Mouse (Mus musculus) left cerebral cortex, adult 11 months (tissue): ENCODE measurements around the gene Eif2b3.

Experiments
- DNase-seq: peaks from one replicate; pipeline ENCODE4 v3.0.0; 2022; ENCODE audit warnings: low spot score

Gene Eif2b3

GRCm38 (mm10) chr4:117095551-117096452 is 76.6 kb downstream of the Eif2b3 start, which contains the start of gene Ptch2:
Gene Ptch2, plus strand, starts transcription at chr4:117096075.
- peak; percentile 21 for DNase-seq

DNA sequence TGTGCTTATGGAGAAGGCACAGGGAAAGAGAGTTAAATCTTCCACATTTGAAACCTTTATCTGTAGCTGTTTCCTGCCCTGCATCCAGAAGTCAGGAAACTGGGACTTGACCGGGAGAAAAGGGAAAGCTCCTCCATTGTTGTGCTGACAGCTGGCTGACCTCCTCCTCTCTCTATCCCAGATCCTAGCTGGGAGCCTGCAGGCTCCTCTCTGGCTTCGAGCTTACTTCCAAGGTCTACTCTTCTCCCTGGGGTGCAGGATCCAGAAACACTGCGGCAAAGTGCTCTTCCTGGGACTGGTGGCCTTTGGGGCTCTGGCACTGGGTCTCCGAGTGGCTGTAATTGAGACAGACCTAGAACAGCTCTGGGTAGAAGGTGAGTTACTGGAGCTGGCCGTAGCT is 77.5 kb downstream of the Eif2b3 start:
- DNase-seq: no peak

DNA sequence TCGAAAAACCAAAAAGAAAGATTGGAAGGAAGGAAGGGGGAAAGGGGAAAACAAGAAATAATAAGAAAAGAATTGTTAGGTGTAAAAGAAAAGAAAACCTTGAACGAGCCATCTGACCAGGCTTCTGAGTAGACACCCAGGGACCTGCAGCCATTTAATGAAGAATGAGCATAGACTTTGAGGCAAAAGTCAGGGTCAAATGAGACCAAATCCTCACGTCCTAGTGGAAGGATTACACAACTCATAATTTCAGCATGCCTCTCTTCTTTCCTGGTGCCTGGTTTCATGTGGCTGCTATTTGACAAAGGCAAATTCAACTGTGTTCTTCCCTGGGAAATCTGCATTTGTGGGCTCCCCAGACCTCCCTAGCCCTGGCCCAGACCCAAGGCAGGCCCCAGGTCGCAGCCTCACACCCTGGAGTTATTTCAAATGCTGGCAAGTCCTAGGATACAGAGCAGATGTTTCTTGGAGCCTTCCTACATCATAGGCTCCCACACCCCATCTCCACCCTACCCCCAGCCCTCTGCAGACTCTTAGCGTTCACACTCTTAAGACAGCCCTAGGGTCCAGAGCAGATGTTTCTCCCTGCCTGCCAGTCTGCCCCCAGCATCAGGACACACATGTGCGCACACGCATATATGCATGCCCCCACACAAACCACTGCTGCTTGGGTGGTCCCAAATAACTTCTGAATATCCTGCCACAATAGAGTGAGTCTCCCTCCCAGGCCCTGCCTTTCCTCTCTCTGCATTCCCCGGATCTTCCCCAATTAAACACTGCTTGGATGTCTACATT is 79.0 kb downstream of the Eif2b3 start:
- no peak for DNase-seq

DNA sequence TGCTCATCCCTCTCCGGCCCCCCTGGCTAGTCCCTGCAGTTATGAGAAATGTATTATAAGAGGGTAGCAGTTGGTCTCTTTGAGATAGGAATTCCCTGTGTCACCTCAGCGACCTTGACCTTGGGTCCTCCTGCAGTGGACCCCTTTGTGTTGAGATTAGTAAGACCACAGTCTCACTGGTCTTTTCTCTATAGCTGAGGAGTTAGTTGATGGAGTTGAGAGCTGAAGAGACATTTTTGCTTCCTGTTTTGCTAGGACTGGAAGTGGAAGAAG is 79.5 kb downstream of the Eif2b3 start:
- no peak for DNase-seq

DNA sequence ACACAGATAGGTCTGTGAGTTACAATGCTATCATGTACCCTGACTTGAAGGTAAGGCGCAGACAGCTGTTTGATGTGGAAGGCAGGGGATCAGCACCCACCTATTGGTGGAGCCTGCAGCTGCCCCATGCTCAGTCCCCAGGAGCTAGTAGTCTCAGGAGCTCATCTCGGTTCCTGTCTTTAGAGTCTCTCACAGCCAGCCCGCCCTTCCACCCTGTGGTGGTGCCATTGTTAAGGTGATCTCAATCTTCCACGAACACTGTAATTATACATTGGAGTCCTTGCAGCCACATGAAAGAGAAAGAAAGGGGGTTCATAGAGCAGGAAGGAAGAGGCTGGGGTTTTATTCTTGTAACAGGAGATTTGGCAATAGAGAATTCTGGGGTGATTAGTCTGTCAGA is 80.8 kb downstream of the Eif2b3 start:
- no peak for DNase-seq

DNA sequence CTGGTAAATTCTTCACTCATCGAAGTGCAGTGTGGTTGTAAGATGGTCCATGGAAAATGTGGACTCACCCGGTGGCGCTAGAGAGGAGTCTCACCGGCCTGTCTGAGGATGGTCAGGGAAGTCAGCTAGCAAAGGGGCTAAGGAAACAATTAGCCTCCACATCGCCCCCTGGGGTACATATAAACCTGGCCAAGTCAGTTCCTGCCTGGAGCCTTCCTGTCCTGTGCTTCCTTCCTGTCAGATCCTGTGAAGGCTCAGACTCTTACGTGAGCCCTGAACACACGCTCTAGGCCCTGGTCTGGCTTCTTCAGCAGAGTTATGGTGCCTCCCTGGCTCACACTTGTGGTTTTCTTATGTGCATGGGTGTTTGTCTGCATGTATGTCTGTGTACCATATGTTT is 82.0 kb downstream of the Eif2b3 start:
- no peak for DNase-seq

DNA sequence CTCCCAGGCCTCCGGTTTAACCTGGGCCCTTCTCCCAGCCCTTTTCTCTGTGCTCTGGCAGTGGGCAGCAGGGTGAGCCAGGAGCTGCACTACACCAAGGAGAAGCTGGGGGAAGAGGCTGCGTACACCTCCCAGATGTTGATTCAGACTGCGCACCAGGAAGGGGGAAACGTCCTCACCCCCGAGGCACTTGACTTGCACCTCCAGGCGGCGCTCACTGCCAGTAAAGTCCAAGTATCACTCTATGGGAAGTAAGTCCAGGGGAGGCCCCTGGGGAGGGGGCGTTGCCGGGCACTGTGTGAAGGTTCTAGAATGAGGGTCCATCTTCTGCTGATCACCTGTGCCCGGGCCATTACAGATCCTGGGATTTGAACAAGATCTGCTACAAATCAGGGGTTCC is 85.5 kb downstream of the Eif2b3 start:
- DNase-seq: no peak

DNA sequence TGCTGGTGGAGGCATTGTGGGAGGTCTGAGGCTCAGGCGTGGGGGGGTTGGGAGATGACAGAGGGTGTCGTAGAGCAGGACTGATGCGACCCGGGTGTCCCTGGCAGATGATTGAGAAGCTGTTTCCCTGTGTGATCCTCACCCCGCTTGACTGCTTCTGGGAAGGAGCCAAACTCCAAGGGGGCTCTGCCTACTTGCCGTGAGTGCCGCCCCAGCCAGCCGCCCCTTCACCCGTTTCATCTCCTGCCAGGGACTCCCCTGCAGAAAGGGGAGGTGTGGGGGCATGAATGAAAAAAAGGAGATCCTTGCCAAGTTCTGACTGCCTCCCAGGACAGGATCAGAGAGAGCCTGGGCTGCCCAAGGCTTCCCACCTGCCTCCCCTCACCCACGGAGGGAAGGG is 85.9 kb downstream of the Eif2b3 start:
- DNase-seq: no peak

GRCm38 (mm10) chr4:117107813-117108523 is 88.8 kb downstream of the Eif2b3 start:
- no peak for DNase-seq

GRCm38 (mm10) chr4:117108524-117108849 is 89.3 kb downstream of the Eif2b3 start:
- no peak for DNase-seq

DNA sequence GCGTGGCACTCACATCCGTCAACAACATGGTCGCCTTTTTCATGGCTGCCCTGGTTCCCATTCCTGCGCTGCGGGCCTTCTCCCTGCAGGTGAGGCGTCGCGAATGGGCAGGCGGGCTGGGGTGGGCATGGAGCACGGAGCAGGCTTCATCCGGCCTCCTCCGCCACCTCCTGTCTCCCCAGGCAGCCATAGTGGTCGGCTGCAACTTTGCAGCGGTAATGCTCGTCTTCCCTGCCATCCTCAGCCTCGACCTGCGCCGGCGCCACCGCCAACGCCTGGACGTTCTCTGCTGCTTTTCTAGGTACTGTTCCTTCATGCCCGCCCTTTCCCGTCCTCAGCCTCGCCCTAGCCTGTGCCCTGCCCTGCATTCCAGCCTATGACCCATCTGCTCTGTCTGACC is 90.1 kb downstream of the Eif2b3 start:
- DNase-seq: no peak

DNA sequence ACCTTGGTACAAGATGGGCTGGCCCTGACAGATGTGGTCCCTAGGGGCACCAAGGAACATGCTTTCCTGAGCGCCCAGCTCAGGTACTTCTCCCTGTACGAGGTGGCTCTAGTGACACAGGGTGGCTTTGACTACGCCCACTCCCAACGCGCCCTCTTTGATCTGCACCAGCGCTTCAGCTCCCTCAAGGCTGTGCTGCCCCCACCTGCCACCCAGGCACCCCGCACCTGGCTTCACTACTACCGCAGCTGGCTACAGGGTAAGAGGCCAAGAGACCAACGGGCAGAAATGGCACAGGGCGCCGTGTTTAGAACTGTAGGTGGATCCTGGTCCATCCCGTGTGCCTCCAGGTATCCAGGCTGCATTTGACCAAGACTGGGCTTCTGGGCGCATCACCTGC is 91.0 kb downstream of the Eif2b3 start:
- no peak for DNase-seq

DNA sequence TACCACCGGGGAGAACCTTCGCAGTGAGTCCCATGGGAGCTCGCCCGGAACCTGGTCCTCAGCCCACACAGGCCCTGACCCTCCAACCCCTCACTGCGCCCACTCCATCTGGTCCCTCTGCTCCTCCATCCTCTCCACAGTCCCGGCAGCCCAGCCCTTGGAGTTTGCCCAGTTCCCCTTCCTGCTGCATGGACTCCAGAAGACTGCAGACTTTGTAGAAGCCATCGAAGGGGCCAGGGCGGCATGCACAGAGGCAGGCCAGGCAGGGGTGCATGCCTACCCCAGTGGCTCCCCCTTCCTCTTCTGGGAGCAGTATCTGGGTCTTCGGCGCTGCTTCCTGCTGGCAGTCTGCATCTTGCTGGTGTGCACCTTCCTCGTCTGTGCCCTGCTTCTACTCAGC is 91.8 kb downstream of the Eif2b3 start:
- no peak for DNase-seq

DNA sequence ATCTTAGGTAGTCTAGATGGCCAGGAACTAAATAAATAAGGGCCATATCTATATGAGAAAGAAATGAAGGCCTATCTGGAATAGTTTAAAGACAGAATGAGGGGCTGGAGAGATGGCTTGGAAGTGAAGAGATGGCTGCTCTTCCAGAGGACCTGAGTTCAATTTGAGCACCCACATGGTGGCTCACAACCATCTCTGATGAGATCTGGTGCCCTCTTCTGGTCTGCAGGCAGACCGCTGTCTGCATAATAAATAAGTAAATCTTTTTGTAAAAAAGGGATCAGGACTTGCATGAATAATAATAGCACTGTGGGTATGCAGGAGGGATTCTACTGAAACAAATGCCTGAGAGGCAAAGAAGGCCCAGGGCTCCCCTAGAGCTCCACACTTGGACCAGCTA is 94.0 kb downstream of the Eif2b3 start:
- no peak for DNase-seq

- no peak for DNase-seq
Measured at GRCm38 (mm10) chr4:117115592-117115991, 96.4 kb downstream of the Eif2b3 start.

DNA sequence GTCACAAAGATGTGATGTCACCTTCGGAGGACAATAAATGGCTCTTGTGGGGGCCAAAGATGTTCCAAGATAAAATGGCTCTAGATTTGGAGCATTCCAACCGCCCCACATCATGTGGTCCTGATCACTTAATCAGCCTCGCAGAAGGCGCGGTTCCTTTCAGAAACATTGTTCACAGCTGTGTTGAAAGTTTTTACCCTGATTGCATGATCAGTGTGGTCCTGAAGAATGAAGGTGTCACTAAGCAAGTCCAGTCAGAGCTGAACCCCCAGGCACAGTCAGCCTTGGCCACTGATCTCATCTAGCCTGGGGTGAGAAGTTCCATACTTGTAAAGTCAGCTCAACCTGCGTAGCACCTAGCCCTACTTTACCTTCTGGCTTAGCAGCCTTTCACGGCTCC is 98.7 kb downstream of the Eif2b3 start:
- no peak for DNase-seq

GRCm38 (mm10) chr4:117119636-117120035 is 100.4 kb downstream of the Eif2b3 start:
- DNase-seq: no peak

DNA sequence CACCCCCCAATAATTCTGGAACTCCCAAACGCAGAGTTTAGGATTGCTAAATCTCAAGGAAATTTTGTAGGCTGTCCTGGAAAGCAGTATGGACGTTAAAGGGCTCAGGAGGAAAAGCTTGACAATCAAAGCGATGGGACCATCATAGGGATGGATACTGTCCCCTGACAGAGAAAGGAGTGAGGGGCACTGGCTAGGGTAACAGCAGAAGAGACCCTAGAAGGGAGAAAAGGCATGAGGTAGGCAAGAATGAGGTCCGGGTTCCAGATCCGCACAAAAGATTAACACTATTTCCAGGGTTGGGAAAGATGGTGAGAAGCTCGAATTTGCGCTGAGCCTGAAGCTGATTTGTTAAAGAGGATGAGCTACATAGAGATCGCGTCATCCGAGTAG is 100.8 kb downstream of the Eif2b3 start:
- no peak for DNase-seq

GRCm38 (mm10) chr4:117120445-117121414 is 101.5 kb downstream of the Eif2b3 start:
- DNase-seq: peak; percentile 94

DNA sequence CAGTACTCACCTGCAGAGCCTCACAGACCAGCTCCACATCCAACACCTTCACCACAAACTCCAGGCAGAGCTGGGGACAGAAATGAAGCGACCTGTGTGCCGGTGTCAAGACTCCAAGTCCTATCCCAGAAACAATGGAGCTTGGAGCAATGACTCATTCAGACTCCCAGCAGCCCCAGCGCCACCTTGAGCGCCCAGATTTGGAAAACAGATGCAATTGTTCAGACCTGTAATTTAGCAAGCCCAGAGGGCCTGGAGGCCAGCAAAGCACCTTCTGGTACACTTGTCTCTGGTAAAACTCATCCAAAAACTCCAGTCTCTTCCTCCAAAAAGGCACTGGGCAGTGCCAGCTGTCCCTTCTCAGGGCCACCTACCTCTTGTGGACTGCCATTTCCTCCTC is 103.0 kb downstream of the Eif2b3 start:
- DNase-seq: no peak

GRCm38 (mm10) chr4:117123546-117124217 is 104.5 kb downstream of the Eif2b3 start:
- DNase-seq: no peak
